Mouse (Mus musculus) brain, embryonic 14.5 days (tissue): ENCODE measurements around the gene Tbx1.

Experiments
- CTCF ChIP-seq: fragments of 200-500 bp; IDR thresholded peaks from 2 replicates; pipeline ENCODE4 v1.5.1; 2012; ENCODE audit warnings: inconsistent platforms, mild to moderate bottlenecking, moderate library complexity, borderline replicate concordance; ENCODE audit not compliant: insufficient read depth, insufficient read length; ENCODE audit errors: extremely low read depth
- POLR2A ChIP-seq: fragments of 200-500 bp; IDR thresholded peaks from 2 replicates; pipeline ENCODE4 v1.6.1; 2012; ENCODE audit warnings: mild to moderate bottlenecking, inconsistent platforms, borderline replicate concordance; ENCODE audit not compliant: poor library complexity, insufficient read depth, insufficient read length, severe bottlenecking; ENCODE audit errors: extremely low read depth

GRCm38 (mm10) chr16:18547891-18548290 is 42.6 kb downstream of the Tbx1 start:
- TF ChIP-seq CTCF (no peak), POLR2A (no peak)
